Mouse (Mus musculus): Measurements from ENCODE around the gene Rad54l2. TPM values are rescaled to one million over a fixed set of nuclear protein-coding genes. Genes with fewer than 3 reads are reported as not detected.

Gene Rad54l2
- polyA plus RNA-seq, 1 experiment from 2014 or later, result 12.6 TPM

- WGBS, result 87% methylated on average over 3 of the region's 3 CpGs
- Histone ChIP-seq H3K36me3 (0 out of 2 replicates have a peak, but pooled peaks cover 2% of the 10 kb centered on the region), H3K27me3 (ENCODE audit: low read depth, poor library complexity, severe bottlenecking) (no peaks in the 10 kb centered on the region), H3K4me3 (no peak overlapping the region), H3K9me3 (replicated peaks) (no peaks in the 10 kb centered on the region), H3K27ac (no peak overlapping the region), H3K4me1 (0 out of 2 replicates have a peak, but pooled peaks cover 6% of the 10 kb centered on the region)
- no peak for DNase-seq (ENCODE audit: low spot score)
Measured at GRCm38 (mm10) chr9:106780086-106780485, 8.9 kb downstream of the Rad54l2 start.

GRCm38 (mm10) chr9:106778319-106778718 lies 10.7 kb downstream of the Rad54l2 start:
- H3K9me3 ChIP-seq (replicated peaks), result no peaks in the 10 kb centered on the region
- H3K4me3 ChIP-seq, result no peak overlapping the region
- 0 out of 2 replicates have a peak, but pooled peaks cover 6% of the 10 kb centered on the region for H3K4me1 ChIP-seq
- WGBS, result 87% methylated on average over 4 of the region's 4 CpGs
- 0 out of 2 replicates have a peak, but pooled peaks cover 2% of the 10 kb centered on the region for H3K36me3 ChIP-seq
- no peaks in the 10 kb centered on the region for H3K27me3 ChIP-seq (ENCODE audit: low read depth, poor library complexity, severe bottlenecking)
- DNase-seq (ENCODE audit: low spot score), result no peak
- H3K27ac ChIP-seq, result no peak overlapping the region

- WGBS, result 91% methylated on average over 3 of the region's 3 CpGs
- H3K4me3 ChIP-seq, result no peak overlapping the region
Measured at GRCm38 (mm10) chr9:106777423-106777822, 11.6 kb downstream of the Rad54l2 start.

GRCm38 (mm10) chr9:106776116-106776515 lies 12.9 kb downstream of the Rad54l2 start:
- DNase-seq (ENCODE audit: low spot score), result no peak

More at GRCm38 (mm10) chr9:106777423-106777822, 11.6 kb downstream of the Rad54l2 start:
- Histone ChIP-seq H3K27ac (no peak overlapping the region), H3K9me3 (replicated peaks) (no peaks in the 10 kb centered on the region), H3K27me3 (ENCODE audit: low read depth, poor library complexity, severe bottlenecking) (no peaks in the 10 kb centered on the region), H3K36me3 (0 out of 2 replicates have a peak, but pooled peaks cover 2% of the 10 kb centered on the region), H3K4me1 (0 out of 2 replicates have a peak, but pooled peaks cover 6% of the 10 kb centered on the region)
- DNase-seq (ENCODE audit: low spot score), result no peak

GRCm38 (mm10) chr9:106771770-106772169 lies 17.2 kb downstream of the Rad54l2 start:
- Histone ChIP-seq H3K27ac (no peak overlapping the region), H3K27me3 (ENCODE audit: low read depth, poor library complexity, severe bottlenecking) (no peaks in the 10 kb centered on the region), H3K36me3 (peaks cover 5% of the 10 kb centered on the region; the same call in 1 of the 2 replicates), H3K4me3 (no peak overlapping the region), H3K4me1 (no peaks in the 10 kb centered on the region), H3K9me3 (replicated peaks) (no peaks in the 10 kb centered on the region)
- no peak for DNase-seq (ENCODE audit: low spot score)
- 93% methylated on average over 2 of the region's 2 CpGs for WGBS

More at GRCm38 (mm10) chr9:106776116-106776515, 12.9 kb downstream of the Rad54l2 start:
- Histone ChIP-seq H3K4me3 (no peak overlapping the region), H3K36me3 (0 out of 2 replicates have a peak, but pooled peaks cover 2% of the 10 kb centered on the region), H3K4me1 (0 out of 2 replicates have a peak, but pooled peaks cover 6% of the 10 kb centered on the region), H3K27me3 (ENCODE audit: low read depth, poor library complexity, severe bottlenecking) (no peaks in the 10 kb centered on the region), H3K9me3 (replicated peaks) (no peaks in the 10 kb centered on the region), H3K27ac (no peak overlapping the region)
- WGBS, result 90% methylated on average over 1 of the region's 1 CpGs

GRCm38 (mm10) chr9:106770216-106770615 lies 18.8 kb downstream of the Rad54l2 start:
- Histone ChIP-seq H3K4me1 (no peaks in the 10 kb centered on the region), H3K36me3 (peaks cover 5% of the 10 kb centered on the region; the same call in 1 of the 2 replicates), H3K4me3 (no peak overlapping the region), H3K27ac (no peak overlapping the region), H3K27me3 (ENCODE audit: low read depth, poor library complexity, severe bottlenecking) (no peaks in the 10 kb centered on the region), H3K9me3 (replicated peaks) (no peaks in the 10 kb centered on the region)
- no peak for DNase-seq (ENCODE audit: low spot score)
- 90% methylated on average over 3 of the region's 3 CpGs for whole genome bisulfite sequencing

GRCm38 (mm10) chr9:106769781-106770180 lies 19.2 kb downstream of the Rad54l2 start:
- Histone ChIP-seq H3K36me3 (peaks cover 5% of the 10 kb centered on the region; the same call in 1 of the 2 replicates), H3K27ac (no peak overlapping the region), H3K27me3 (ENCODE audit: low read depth, poor library complexity, severe bottlenecking) (no peaks in the 10 kb centered on the region), H3K4me1 (no peaks in the 10 kb centered on the region), H3K4me3 (no peak overlapping the region), H3K9me3 (replicated peaks) (no peaks in the 10 kb centered on the region)
- 93% methylated on average over 5 of the region's 5 CpGs for WGBS
- no peak for DNase-seq (ENCODE audit: low spot score)

GRCm38 (mm10) chr9:106756421-106756820 lies 32.6 kb downstream of the Rad54l2 start:
- no peaks in the 10 kb centered on the region for H3K9me3 ChIP-seq (replicated peaks)
- DNase-seq (ENCODE audit: low spot score), result no peak
- no peaks in the 10 kb centered on the region for H3K27me3 ChIP-seq (ENCODE audit: low read depth, poor library complexity, severe bottlenecking)
- no peak overlapping the region for H3K27ac ChIP-seq
- H3K36me3 ChIP-seq, result peaks cover 60% of the 10 kb centered on the region
- 97% methylated on average over 9 of the region's 9 CpGs for WGBS
- no peak overlapping the region for H3K4me3 ChIP-seq
- no peaks in the 10 kb centered on the region for H3K4me1 ChIP-seq

GRCm38 (mm10) chr9:106755776-106756175 lies 33.2 kb downstream of the Rad54l2 start:
- Histone ChIP-seq H3K4me1 (no peaks in the 10 kb centered on the region), H3K36me3 (peaks cover 65% of the 10 kb centered on the region), H3K27ac (no peak overlapping the region), H3K27me3 (ENCODE audit: low read depth, poor library complexity, severe bottlenecking) (no peaks in the 10 kb centered on the region), H3K9me3 (replicated peaks) (no peaks in the 10 kb centered on the region), H3K4me3 (no peak overlapping the region)
- WGBS, result 92% methylated on average over 4 of the region's 4 CpGs
- DNase-seq (ENCODE audit: low spot score), result no peak

GRCm38 (mm10) chr9:106754311-106754710 lies 34.7 kb downstream of the Rad54l2 start:
- DNase-seq (ENCODE audit: low spot score), result no peak
- no peak overlapping the region for H3K4me3 ChIP-seq
- no peaks in the 10 kb centered on the region for H3K4me1 ChIP-seq
- H3K27ac ChIP-seq, result no peak overlapping the region
- 86% methylated on average over 2 of the region's 2 CpGs for WGBS
- H3K36me3 ChIP-seq, result peaks cover 67% of the 10 kb centered on the region
- H3K27me3 ChIP-seq (ENCODE audit: low read depth, poor library complexity, severe bottlenecking), result no peaks in the 10 kb centered on the region
- no peaks in the 10 kb centered on the region for H3K9me3 ChIP-seq (replicated peaks)

GRCm38 (mm10) chr9:106752135-106752534 lies 36.9 kb downstream of the Rad54l2 start:
- no peaks in the 10 kb centered on the region for H3K9me3 ChIP-seq (replicated peaks)
- DNase-seq (ENCODE audit: low spot score), result no peak
- H3K27me3 ChIP-seq (ENCODE audit: low read depth, poor library complexity, severe bottlenecking), result no peaks in the 10 kb centered on the region
- peaks cover 62% of the 10 kb centered on the region for H3K36me3 ChIP-seq
- WGBS, result 93% methylated on average over 5 of the region's 5 CpGs
- no peaks in the 10 kb centered on the region for H3K4me1 ChIP-seq
- no peak overlapping the region for H3K27ac ChIP-seq
- no peak overlapping the region for H3K4me3 ChIP-seq

GRCm38 (mm10) chr9:106739962-106740361 lies 49.0 kb downstream of the Rad54l2 start:
- Histone ChIP-seq H3K27me3 (ENCODE audit: low read depth, poor library complexity, severe bottlenecking) (no peaks in the 10 kb centered on the region), H3K27ac (no peak overlapping the region), H3K9me3 (replicated peaks) (no peaks in the 10 kb centered on the region), H3K4me1 (no peaks in the 10 kb centered on the region), H3K4me3 (no peak overlapping the region), H3K36me3 (peaks cover 23% of the 10 kb centered on the region)
- 88% methylated on average over 1 of the region's 1 CpGs for WGBS
- no peak for DNase-seq (ENCODE audit: low spot score)

- no peaks in the 10 kb centered on the region for H3K4me1 ChIP-seq
Measured at GRCm38 (mm10) chr9:106739056-106739455, 49.9 kb downstream of the Rad54l2 start.

More at GRCm38 (mm10) chr9:106739056-106739455, 49.9 kb downstream of the Rad54l2 start:
- Histone ChIP-seq H3K4me3 (no peak overlapping the region), H3K36me3 (peaks cover 23% of the 10 kb centered on the region), H3K27ac (no peak overlapping the region), H3K27me3 (ENCODE audit: low read depth, poor library complexity, severe bottlenecking) (no peaks in the 10 kb centered on the region), H3K9me3 (replicated peaks) (no peaks in the 10 kb centered on the region)
- no peak for DNase-seq (ENCODE audit: low spot score)
- 92% methylated on average over 1 of the region's 1 CpGs for WGBS

All from limb, embryonic 10.5 days (tissue).